Mouse (Mus musculus) CD4-positive naive resting alpha-beta T cell, adult 76 days (primary cell): ENCODE measurements around the gene Taar3. TPM values are rescaled to one million over a fixed set of nuclear protein-coding genes. Genes with fewer than 3 reads are reported as not detected.

Experiments used
- total RNA-seq: library from RNA; stranded (reverse); gene quantifications from one replicate; pipeline ENCODE4 v1.2.4, GENCODE M21; 2023

Gene Taar3
- total RNA-seq, result not detected

DNA sequence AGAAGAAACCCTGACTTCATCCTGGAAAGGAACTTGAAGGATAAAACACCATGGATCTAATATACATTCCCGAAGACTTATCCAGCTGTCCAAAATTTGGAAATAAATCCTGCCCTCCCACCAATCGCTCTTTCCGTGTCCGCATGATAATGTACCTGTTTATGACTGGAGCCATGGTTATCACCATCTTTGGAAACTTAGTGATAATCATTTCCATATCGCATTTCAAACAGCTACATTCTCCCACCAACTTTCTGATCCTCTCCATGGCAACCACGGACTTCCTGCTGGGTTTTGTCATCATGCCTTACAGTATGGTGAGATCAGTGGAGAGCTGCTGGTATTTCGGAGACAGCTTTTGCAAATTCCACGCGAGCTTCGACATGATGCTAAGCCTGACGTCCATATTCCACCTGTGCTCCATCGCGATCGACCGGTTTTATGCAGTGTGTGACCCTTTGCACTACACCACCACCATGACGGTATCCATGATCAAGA lies at the start of gene Taar3:
Gene Taar3 (plus strand): TSS at position 51 of the 498 bp plus-strand sequence.

DNA sequence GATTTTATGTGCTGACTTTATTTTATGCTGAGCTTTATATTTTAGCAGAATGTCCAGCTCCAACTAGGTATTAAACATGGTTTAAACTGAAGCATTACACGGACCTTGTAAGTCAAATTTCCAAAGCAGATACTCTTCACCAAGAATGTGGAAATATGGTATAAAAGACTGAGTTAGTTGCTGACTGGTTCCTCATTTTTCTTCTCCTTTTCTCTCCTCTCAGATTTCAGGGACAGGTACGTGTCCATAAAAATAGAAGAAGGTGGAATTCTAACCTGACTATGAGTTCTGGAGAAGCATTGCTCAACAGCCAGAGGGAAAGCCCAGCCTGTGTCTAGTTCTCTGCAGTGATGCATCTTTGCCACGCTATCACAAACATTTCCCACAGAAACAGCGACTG lies 29.3 kb upstream of the Taar3 start, which contains the start of gene Taar1:
Gene Taar1 (plus strand): TSS at position 301 of the 400 bp plus-strand sequence.

DNA sequence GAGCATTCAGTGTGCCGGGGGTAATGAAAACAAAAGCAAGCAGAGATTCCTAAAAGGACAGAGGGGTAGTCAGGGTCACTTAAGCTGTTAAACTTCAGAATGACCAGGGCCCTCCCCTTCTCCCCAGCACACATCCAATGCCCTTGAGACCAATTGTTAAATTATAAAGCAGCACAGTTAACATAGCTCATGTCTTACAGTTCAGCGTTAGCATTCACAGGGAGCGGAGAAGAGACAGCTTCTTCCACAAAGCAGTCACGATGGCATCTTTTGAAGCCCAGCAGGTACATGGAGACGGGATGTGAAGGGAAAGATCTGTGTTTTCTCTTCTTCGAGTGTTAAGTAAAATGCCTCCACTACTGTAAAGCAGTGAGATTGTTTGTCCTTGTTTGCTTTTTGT lies 11.0 kb upstream of the Taar3 start, which contains the start of gene Taar2:
Gene Taar2 (plus strand): TSS at position 261 of the 400 bp plus-strand sequence.

DNA sequence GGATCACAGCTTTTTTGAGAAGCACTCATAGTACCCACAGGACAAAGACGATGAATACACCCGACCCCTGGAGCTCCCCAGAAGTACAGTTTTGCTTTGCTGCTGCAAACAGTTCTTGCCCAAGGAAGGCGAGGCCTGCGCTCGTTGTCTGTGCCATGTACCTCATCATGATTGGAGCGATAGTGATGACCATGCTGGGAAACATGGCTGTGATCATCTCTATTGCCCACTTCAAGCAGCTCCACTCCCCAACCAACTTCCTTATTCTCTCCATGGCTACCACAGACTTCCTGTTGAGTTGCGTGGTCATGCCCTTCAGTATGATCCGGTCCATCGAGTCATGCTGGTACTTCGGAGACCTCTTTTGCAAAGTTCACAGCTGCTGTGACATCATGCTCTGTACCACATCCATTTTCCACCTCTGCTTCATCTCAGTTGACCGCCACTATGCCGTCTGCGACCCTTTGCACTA lies 11.1 kb downstream of the Taar3 start, which contains the start of gene Taar4:
Gene Taar4 (plus strand): TSS at position 51 of the 472 bp plus-strand sequence.

DNA sequence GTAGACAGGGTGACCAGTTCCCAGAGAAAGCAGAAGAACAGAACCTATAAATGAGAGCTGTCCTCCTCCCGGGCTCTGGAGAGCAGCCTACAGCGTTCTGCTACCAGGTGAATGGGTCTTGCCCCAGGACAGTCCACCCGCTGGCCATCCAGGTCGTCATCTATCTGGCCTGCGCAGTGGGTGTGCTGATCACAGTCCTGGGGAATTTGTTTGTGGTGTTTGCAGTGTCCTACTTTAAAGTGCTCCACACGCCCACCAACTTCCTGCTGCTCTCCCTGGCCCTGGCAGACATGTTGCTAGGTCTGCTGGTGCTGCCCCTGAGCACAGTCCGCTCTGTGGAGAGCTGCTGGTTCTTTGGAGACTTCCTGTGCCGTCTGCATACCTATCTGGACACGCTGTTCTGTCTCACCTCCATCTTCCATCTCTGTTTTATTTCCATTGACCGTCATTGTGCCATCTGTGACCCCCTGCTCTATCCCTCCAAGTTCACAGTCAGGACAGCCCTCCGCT lies 21.4 kb downstream of the Taar3 start, which contains the start of gene Taar5:
Gene Taar5 (plus strand): TSS at position 51 of the 510 bp plus-strand sequence.

DNA sequence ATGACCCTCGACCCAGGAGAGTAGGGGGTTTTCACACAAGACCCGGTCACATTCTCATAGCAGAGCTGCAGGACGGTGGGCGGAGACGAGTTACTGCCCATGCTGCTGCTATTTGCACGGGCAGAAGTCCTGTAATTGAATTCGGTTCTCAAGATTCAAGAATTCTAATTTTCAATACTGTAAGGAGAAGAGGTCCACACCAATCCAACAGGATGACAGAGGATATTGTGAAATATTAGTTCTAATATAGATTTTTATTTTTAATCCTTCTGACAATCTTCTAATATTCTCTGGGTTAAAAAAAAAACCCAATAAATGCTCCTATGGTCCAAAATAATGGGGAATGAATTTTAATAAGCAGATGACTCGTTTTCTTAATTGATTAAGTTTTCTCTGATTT lies 36.2 kb downstream of the Taar3 start, which contains the start of gene Taar6:
Gene Taar6 (minus strand): TSS at position 101 of the 400 bp plus-strand sequence.

DNA sequence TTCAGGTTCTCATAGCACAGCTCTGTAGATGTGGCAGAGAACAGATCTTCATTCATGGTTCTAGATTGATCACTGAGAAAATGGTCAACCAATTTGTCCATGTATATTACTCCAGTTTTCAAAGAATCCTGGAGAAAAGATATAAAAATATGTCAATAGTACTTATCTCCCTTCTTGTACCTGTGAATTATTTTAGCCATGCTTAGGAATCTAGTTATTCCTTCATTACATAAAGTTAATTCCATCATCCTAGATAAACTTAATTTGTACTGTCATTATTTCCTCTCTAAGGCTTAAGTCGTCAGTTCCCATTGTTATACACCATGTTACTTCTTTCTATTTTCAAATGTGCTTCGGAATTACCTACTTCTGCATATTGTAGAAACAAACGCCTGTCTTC lies 44.0 kb downstream of the Taar3 start, which contains the start of gene Taar7a:
Gene Taar7a (minus strand): TSS at position 101 of the 400 bp plus-strand sequence.

DNA sequence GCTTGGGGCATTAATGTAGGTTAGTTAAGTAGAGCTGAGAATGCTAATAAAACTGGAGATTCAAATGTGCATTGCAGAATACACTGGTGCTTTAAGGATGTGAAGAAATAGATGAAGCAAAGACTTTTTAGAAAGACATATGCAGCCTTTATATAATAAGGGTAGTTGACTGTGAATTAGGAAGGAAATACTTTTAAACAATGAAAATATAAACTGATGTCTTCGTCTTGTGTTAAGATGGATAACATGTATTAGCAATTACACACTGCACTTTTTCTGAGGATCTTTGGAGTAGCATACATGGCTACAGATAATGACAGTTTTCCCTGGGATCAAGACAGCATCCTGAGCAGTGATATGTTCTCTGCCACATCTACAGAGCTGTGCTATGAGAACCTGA lies 50.3 kb downstream of the Taar3 start, which contains the start of gene Taar7b:
Gene Taar7b (plus strand): TSS at position 301 of the 400 bp plus-strand sequence.

Other genes with a start within 250 kb of the Taar3 start
- 901 TPM for gene Rps12, start 162.3 kb upstream of the Taar3 start, total RNA-seq
- gene Slc18b1, start 152.6 kb upstream of the Taar3 start, total RNA-seq, result not detected
- 0.32 TPM for gene Vnn3, start 98.1 kb upstream of the Taar3 start, total RNA-seq
- gene Vnn1, start 54.9 kb upstream of the Taar3 start, total RNA-seq, result not detected
- gene Taar1, start 29.2 kb upstream of the Taar3 start, total RNA-seq, result not detected
- gene Taar2, start 11.0 kb upstream of the Taar3 start, total RNA-seq, result not detected
- gene Taar4, start 10.9 kb downstream of the Taar3 start, total RNA-seq, result not detected
- not detected for gene Taar5, start 21.1 kb downstream of the Taar3 start, total RNA-seq
- not detected for gene Taar6, start 36.1 kb downstream of the Taar3 start, total RNA-seq
- gene Taar7a, start 43.9 kb downstream of the Taar3 start, total RNA-seq, result not detected
- not detected for gene Taar7b, start 50.4 kb downstream of the Taar3 start, total RNA-seq
- gene Taar7d, start 77.7 kb downstream of the Taar3 start, total RNA-seq, result not detected
- not detected for gene Taar7e, start 88.1 kb downstream of the Taar3 start, total RNA-seq
- not detected for gene Taar7f, start 100.0 kb downstream of the Taar3 start, total RNA-seq
- gene Taar8a, start 126.9 kb downstream of the Taar3 start, total RNA-seq, result not detected
- not detected for gene Taar8b, start 142.7 kb downstream of the Taar3 start, total RNA-seq
- not detected for gene Taar8c, start 152.4 kb downstream of the Taar3 start, total RNA-seq
- gene Taar9, start 160.0 kb downstream of the Taar3 start, total RNA-seq, result not detected
- gene Stx7, start 199.7 kb downstream of the Taar3 start, total RNA-seq, result 29.5 TPM